Mouse (Mus musculus): ENCODE results near the gene Spn. TPM values are rescaled to one million over a fixed set of nuclear protein-coding genes. Genes with fewer than 3 reads are reported as not detected.

The Spn gene
- polyA plus RNA-seq, 1 experiment = 36.3 TPM

DNA sequence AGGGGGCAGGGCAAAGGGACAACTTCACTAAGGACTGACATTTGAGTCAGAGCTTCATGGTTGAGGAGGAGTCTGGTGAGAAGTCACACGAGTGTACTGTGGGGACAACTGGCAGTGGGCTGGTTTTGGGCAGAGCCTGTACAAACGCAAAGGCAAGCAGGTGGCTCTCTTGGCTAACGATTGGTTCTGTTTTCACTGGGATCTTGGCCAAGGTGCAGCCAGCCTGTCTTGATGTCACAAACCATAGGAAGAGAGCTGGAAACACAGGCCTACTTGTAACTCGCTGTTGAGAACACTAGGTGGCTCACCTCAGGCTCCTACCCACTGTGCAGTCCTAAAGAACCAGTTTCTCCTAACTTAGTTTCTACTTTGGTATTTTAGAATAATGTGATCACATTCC lies 8.0 kb downstream of the Spn start:
- Histone ChIP-seq H3K27ac (ENCODE audit: insufficient read depth, low read depth, low read length) (no peak overlapping the region), H3K4me1 (ENCODE audit: control insufficient read depth, insufficient read depth, low read length) (peaks cover 24% of the 10 kb centered on the region), H3K4me3 (ENCODE audit: insufficient read depth, low read length) (no peak overlapping the region)
- TF ChIP-seq CTCF (IDR thresholded peaks at IDR 0.05; ENCODE audit: low read depth, low read length) (peak; percentile 58), POLR2A (IDR thresholded peaks at IDR 0.05; ENCODE audit: borderline replicate concordance, low read depth, low read length) (no peak)

GRCm38 (mm10) chr7:127121911-127122270 lies 15.7 kb downstream of the Spn start, which contains the start of gene Qprt:
Gene Qprt (minus strand): TSS chr7:127122226.
- no peak for TF ChIP-seq POLR2A (IDR thresholded peaks at IDR 0.05; ENCODE audit: borderline replicate concordance, low read depth, low read length)
- TF ChIP-seq CTCF (IDR thresholded peaks at IDR 0.05; ENCODE audit: low read depth, low read length) = no peak
- Histone ChIP-seq H3K4me3 (ENCODE audit: insufficient read depth, low read length) (no peak within 1 kb of the TSS), H3K27ac (ENCODE audit: insufficient read depth, low read depth, low read length) (peak within 1 kb of the TSS; percentile 61; the same call in 1 of the 2 replicates), H3K4me1 (ENCODE audit: control insufficient read depth, insufficient read depth, low read length) (peaks cover 43% of the 10 kb centered on the region)

- TF ChIP-seq POLR2A (IDR thresholded peaks at IDR 0.05; ENCODE audit: borderline replicate concordance, low read depth, low read length) (no peak), CTCF (IDR thresholded peaks at IDR 0.05; ENCODE audit: low read depth, low read length) (no peak)
- Histone ChIP-seq H3K4me1 (ENCODE audit: control insufficient read depth, insufficient read depth, low read length) (peaks cover 46% of the 10 kb centered on the region), H3K27ac (ENCODE audit: insufficient read depth, low read depth, low read length) (no peak overlapping the region), H3K4me3 (ENCODE audit: insufficient read depth, low read length) (no peak overlapping the region)
Measured at GRCm38 (mm10) chr7:127121061-127121910, 16.3 kb downstream of the Spn start.

DNA sequence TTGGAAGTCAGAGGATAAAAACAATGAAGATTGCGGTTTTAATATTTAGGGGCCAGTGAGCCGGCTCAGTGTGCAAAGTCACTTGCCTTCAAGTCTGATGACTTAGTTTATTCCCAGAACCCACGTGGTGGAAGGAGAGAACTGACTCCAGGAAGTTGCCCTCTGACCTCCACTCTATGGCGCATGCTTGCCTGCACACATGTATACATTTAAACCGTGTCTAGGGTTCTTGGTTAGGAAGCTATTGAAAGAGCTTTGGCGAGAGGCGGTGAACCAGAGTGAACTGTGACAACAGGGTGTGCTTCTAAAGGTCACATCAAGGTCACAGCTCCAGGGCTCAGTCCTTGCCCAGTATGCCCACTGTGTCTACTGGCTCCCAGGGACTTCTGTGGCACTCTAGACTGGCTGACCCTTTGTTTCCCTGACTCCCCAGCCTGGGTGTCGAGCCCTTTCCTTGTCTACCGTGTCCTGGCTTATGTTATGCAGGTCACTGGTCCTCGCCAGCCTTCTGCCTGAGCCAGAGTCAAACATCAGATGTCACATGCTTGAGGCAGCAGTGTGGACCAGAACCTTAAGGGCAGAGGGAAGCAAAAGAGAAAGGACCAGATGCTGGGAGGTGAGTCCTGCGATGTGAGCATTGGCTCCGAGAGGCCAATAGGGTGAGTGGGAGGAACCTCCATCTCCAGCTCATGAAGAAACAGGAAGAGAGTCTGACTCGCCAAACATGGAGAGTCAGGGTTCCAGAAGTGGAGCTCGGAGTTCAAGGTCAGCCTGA lies 18.8 kb downstream of the Spn start:
- TF ChIP-seq POLR2A (IDR thresholded peaks at IDR 0.05; ENCODE audit: borderline replicate concordance, low read depth, low read length) (no peak), CTCF (IDR thresholded peaks at IDR 0.05; ENCODE audit: low read depth, low read length) (no peak)
- peaks cover 54% of the 10 kb centered on the region for H3K4me1 ChIP-seq (ENCODE audit: control insufficient read depth, insufficient read depth, low read length)
- H3K27ac ChIP-seq (ENCODE audit: insufficient read depth, low read depth, low read length) = peak overlapping the region; percentile 39
- no peak overlapping the region for H3K4me3 ChIP-seq (ENCODE audit: insufficient read depth, low read length)

DNA sequence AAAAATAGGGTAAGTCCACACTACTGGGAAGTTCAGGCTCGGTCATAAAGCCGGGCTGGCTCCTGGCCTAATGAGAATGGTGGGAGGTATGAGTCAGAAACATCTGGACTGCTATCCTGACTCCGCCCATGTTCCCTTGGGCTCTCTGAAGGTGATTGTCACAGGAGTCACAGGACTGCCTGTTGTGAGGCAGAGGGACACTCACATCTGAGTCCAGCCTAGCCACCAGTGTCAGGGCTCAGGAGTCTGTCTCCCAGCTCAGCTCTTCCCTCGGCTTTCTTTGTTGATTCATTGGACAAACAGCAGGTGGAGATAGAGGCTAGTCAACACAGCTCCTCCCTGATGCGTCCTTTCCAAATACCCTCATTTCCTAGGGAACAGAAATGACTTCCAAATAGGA lies 19.7 kb downstream of the Spn start:
- Histone ChIP-seq H3K4me1 (ENCODE audit: control insufficient read depth, insufficient read depth, low read length) (peaks cover 57% of the 10 kb centered on the region), H3K27ac (ENCODE audit: insufficient read depth, low read depth, low read length) (peak overlapping the region; percentile 39), H3K4me3 (ENCODE audit: insufficient read depth, low read length) (no peak overlapping the region)
- TF ChIP-seq POLR2A (IDR thresholded peaks at IDR 0.05; ENCODE audit: borderline replicate concordance, low read depth, low read length) (no peak), CTCF (IDR thresholded peaks at IDR 0.05; ENCODE audit: low read depth, low read length) (no peak; the same call in 1 of the 2 replicates)

DNA sequence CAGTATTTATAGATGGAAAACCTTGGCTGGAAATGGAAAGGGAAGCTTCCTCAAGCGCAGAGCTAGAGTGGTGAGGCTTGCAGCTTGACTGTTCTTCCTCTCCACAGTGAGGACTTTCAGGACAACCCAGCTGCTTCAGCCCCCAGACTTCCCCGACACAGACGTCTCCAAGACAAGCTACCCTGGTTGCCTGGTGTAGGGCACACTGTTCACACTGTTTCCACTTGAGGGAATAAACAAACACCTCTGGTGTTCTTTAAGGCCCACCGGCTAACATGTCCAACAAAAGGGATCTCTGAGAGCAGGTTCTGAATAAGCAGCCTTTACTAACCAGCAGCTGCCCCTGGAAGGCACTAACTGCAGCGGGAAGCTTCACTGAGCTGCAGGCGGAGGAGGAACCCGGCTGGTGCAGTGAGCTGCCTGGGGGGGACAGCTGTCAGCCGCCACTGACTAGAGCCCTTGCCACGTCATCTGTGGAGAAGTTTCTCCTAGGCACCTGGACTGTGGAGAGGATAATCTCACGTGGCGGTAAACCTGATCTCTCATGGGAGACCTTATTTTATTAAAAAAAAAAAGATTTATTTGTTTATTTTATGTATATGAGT lies 21.2 kb downstream of the Spn start:
- peaks cover 46% of the 10 kb centered on the region for H3K4me1 ChIP-seq (ENCODE audit: control insufficient read depth, insufficient read depth, low read length)
- no peak for TF ChIP-seq POLR2A (IDR thresholded peaks at IDR 0.05; ENCODE audit: borderline replicate concordance, low read depth, low read length)
- TF ChIP-seq CTCF (IDR thresholded peaks at IDR 0.05; ENCODE audit: low read depth, low read length) = no peak
- peak overlapping the region; percentile 18; the same call in 1 of the 2 replicates for H3K27ac ChIP-seq (ENCODE audit: insufficient read depth, low read depth, low read length)
- no peak overlapping the region for H3K4me3 ChIP-seq (ENCODE audit: insufficient read depth, low read length)

- Histone ChIP-seq H3K4me1 (ENCODE audit: control insufficient read depth, insufficient read depth, low read length) (peaks cover 46% of the 10 kb centered on the region), H3K27ac (ENCODE audit: insufficient read depth, low read depth, low read length) (no peak overlapping the region), H3K4me3 (ENCODE audit: insufficient read depth, low read length) (no peak overlapping the region)
- TF ChIP-seq CTCF (IDR thresholded peaks at IDR 0.05; ENCODE audit: low read depth, low read length) (no peak), POLR2A (IDR thresholded peaks at IDR 0.05; ENCODE audit: borderline replicate concordance, low read depth, low read length) (no peak)
Measured at GRCm38 (mm10) chr7:127114920-127115319, 22.7 kb downstream of the Spn start.

DNA sequence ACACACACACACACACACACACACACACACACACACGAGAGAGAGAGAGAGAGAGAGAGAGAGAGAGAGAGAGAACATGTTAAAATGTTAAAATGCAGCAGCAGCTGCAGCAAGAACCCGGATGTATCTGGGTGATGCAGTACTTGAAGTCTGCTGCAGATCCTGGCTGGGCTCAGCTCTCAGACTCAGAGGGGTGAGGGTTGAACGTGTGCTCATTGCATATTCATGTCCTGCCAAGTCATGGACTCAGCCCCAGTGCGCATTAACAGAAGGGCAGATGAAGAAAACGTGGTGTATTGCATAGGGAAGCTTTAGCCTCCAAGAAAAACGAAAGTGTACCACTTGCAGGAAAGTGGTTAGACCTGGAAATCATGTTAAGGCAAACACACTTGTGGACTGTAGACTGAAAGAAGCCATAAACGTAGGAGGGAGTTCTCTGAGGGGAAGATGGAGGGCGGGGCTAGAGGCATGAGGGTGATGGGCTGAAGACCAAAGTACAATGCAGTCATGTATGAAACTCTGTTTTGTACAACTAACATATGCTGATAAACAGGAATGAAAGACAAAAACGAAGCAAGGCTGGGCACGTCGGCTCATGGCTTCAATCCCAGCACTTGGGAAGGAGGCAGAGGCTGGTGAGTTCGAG lies 23.9 kb downstream of the Spn start:
- Histone ChIP-seq H3K27ac (ENCODE audit: insufficient read depth, low read depth, low read length) (no peak overlapping the region), H3K4me3 (ENCODE audit: insufficient read depth, low read length) (no peak overlapping the region), H3K4me1 (ENCODE audit: control insufficient read depth, insufficient read depth, low read length) (peaks cover 43% of the 10 kb centered on the region)
- no peak for TF ChIP-seq POLR2A (IDR thresholded peaks at IDR 0.05; ENCODE audit: borderline replicate concordance, low read depth, low read length)
- TF ChIP-seq CTCF (IDR thresholded peaks at IDR 0.05; ENCODE audit: low read depth, low read length) = no peak

DNA sequence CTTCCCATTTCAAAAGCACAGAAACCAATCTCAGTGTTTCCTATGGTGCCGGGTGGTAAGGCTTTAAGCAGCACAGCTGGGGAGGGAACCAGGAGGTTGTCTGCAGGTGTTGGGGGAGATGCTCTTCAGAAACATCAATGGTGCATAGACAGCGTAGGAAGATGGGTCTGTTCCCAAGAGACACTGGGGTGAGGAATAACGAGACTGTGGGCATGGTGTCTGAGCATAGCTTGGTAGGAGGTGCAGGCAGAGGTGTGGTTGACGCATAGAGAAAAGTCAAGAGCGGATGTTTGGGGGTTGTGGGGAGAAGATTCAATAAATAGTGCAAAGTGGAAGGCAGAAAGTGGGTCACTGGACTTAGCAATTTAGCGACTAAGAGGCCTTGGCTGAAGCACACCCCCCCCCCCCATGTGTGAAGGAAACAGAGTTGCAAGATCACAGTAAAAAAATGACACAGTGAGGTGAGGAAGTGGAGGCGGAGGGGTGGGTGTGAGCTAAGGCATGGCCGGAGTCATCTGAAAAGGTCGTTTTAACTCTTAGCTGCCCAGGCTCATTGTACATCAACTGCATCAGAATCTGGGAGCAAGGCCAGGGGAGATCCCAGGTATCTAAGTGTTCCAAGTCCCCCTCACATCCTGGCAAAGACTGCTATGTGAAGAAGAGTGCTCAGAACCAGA lies 24.6 kb downstream of the Spn start:
- no peak overlapping the region for H3K27ac ChIP-seq (ENCODE audit: insufficient read depth, low read depth, low read length)
- TF ChIP-seq CTCF (IDR thresholded peaks at IDR 0.05; ENCODE audit: low read depth, low read length) = no peak
- TF ChIP-seq POLR2A (IDR thresholded peaks at IDR 0.05; ENCODE audit: borderline replicate concordance, low read depth, low read length) = no peak
- peaks cover 37% of the 10 kb centered on the region for H3K4me1 ChIP-seq (ENCODE audit: control insufficient read depth, insufficient read depth, low read length)
- H3K4me3 ChIP-seq (ENCODE audit: insufficient read depth, low read length) = no peak overlapping the region

Measured in bone marrow macrophage, adult 2 months (primary cell).